In genomic region chr17:33824084-33824996, GRCm38 (mm10) we compare ENCODE assay signal across 8 mouse cellular contexts. TPM values are rescaled to one million over a fixed set of nuclear protein-coding genes. Genes with fewer than 3 reads are reported as not detected.
A peak's percentile ranks its signal among the peaks of the same experiment; 100 is the strongest.
DNase-seq lines count a peak whose midpoint lies in the region; ATAC-seq and TF ChIP-seq lines count a peak whose summit lies in the region.

Gene Rps28 (minus strand): TSS chr17:33824562.
Gene Ndufa7 (plus strand): TSS chr17:33824572.

- WGBS in cerebellum, adult 2 months, result under 1% methylated on average over 51 of the region's 51 CpGs
- WGBS in lung, embryonic 16.5 days, result under 1% methylated on average over 51 of the region's 51 CpGs

- peaks cover 16 to 27% of the 10 kb centered on the region in 2 experiments for H3K36me3 ChIP-seq in MEL (ENCODE audit: control insufficient read depth in 1 of 2, insufficient read depth in 2 of 2, low read length in 2 of 2)
- peaks cover 35% of the 10 kb centered on the region for H3K36me3 ChIP-seq in lung, embryonic 16.5 days (ENCODE audit: control insufficient read depth, insufficient read depth, low read length)

- DNase-seq in MEL (ENCODE audit: low read depth, low spot score), result peak; percentile 96
- DNase-seq in cerebellum, adult 2 months, result peak; percentile 97 to 98
- peak; percentile 99 for DNase-seq in forelimb bud, embryonic 11.5 days (ENCODE audit: low read depth, low spot score)
- peak; percentile 97 for DNase-seq in layer of hippocampus, adult 9-10 months (ENCODE audit: low spot score)
- DNase-seq in ovary, postnatal 10 days (ENCODE audit: low spot score), result peak; percentile 95
- peak; percentile 96 to 98 for DNase-seq in thymus, postnatal 10 days (ENCODE audit: low spot score in 2 of 2)

- TF ChIP-seq RAD21 in MEL (IDR thresholded peaks at IDR 0.05; ENCODE audit: low read depth, low read length), result no peak

- no peaks in the 10 kb centered on the region for H3K9me3 ChIP-seq in MEL (replicated peaks; ENCODE audit: insufficient read depth, low read length)
- no peaks in the 10 kb centered on the region for H3K9me3 ChIP-seq in lung, embryonic 16.5 days (ENCODE audit: control insufficient read depth, low read length)

- peak within 1 kb of the TSS; percentile 90 for H3K9ac ChIP-seq in MEL (ENCODE audit: control insufficient read depth, low read depth, low read length, poor library complexity, severe bottlenecking)
- H3K9ac ChIP-seq in lung, embryonic 16.5 days (ENCODE audit: low read length), result peak within 1 kb of the TSS; percentile 77

- peaks cover 0 to 11% of the 10 kb centered on the region in 2 experiments; a peak in 2 of 4 replicates for H3K4me1 ChIP-seq in MEL (ENCODE audit: control insufficient read depth in 1 of 2, insufficient read depth in 2 of 2, low read length in 2 of 2)
- peaks cover 8% of the 10 kb centered on the region; the same call in 1 of the 2 replicates for H3K4me1 ChIP-seq in cerebellum, adult 2 months (ENCODE audit: control insufficient read depth, insufficient read depth, low read length)
- peaks cover 29% of the 10 kb centered on the region for H3K4me1 ChIP-seq in lung, embryonic 16.5 days (replicated peaks; ENCODE audit: control insufficient read depth, insufficient read depth, low read length)

- TF ChIP-seq POLR2A in MEL (IDR thresholded peaks at IDR 0.05; ENCODE audit: control insufficient read depth in 1 of 2, insufficient read depth in 1 of 2, low read depth in 1 of 2, low read length in 2 of 2, poor library complexity in 1 of 2), result peak; percentile 79 to 96
- TF ChIP-seq POLR2A in cerebellum, adult 2 months (IDR thresholded peaks at IDR 0.05; ENCODE audit: borderline replicate concordance, insufficient read depth, low read length), result peak; percentile 97

- H3K4me3 ChIP-seq in MEL (ENCODE audit: control insufficient read depth in 1 of 2, insufficient read depth in 1 of 2, low read depth in 2 of 2, low read length in 2 of 2), result peak within 1 kb of the TSS; percentile 85 to 93
- peak within 1 kb of the TSS; percentile 97 for H3K4me3 ChIP-seq in cerebellum, adult 2 months (replicated peaks; ENCODE audit: insufficient read depth, low read depth, low read length)
- peak within 1 kb of the TSS; percentile 89 for H3K4me3 ChIP-seq in lung, embryonic 16.5 days (ENCODE audit: low read length)

- peak; percentile 95 to 96 for ATAC-seq in hematopoietic stem cell, adult 5-6 weeks (replicated peaks in 1 of 2; ENCODE audit: insufficient read depth in 1 of 2, low FRiP score in 2 of 2, low TSS enrichment in 1 of 2, low read depth in 1 of 2, poor library complexity in 2 of 2, severe bottlenecking in 2 of 2)
- ATAC-seq in lung, embryonic 16.5 days (ENCODE audit: low read depth), result peak; percentile 95

- H3K4me2 ChIP-seq in lung, embryonic 16.5 days (ENCODE audit: low read depth, low read length), result peak within 1 kb of the TSS; percentile 86

- no peak for TF ChIP-seq CTCF in MEL (IDR thresholded peaks at IDR 0.05 in 2 of 3, conservative IDR thresholded peaks at IDR 0.05 in 1 of 3; ENCODE audit: control insufficient read depth in 1 of 3, insufficient read depth in 1 of 3, low read depth in 2 of 3, low read length in 3 of 3, poor library complexity in 1 of 3, severe bottlenecking in 1 of 3)
- no peak for TF ChIP-seq CTCF in cerebellum, adult 2 months (IDR thresholded peaks at IDR 0.05; ENCODE audit: borderline replicate concordance, insufficient read depth, low read depth, low read length)

- H3K27me3 ChIP-seq in MEL (ENCODE audit: control insufficient read depth in 1 of 2, insufficient read depth in 2 of 2, low read length in 2 of 2), result no peaks in the 10 kb centered on the region
- H3K27me3 ChIP-seq in cerebellum, adult 2 months (ENCODE audit: control insufficient read depth, insufficient read depth, low read length), result no peaks in the 10 kb centered on the region
- H3K27me3 ChIP-seq in lung, embryonic 16.5 days (ENCODE audit: control insufficient read depth, insufficient read depth, low read depth, low read length), result no peaks in the 10 kb centered on the region

- H3K79me2 ChIP-seq in MEL (ENCODE audit: control insufficient read depth, insufficient read depth, low read length, poor library complexity), result peaks cover 42% of the 10 kb centered on the region

- peak in 1 of 2 experiments; percentile 21; a peak in 1 of 4 replicates for TF ChIP-seq EP300 in MEL (IDR thresholded peaks at IDR 0.05; ENCODE audit: low read depth in 1 of 2, low read length in 2 of 2)

- peak within 1 kb of the TSS; percentile 82 for H3K27ac ChIP-seq in MEL (ENCODE audit: control insufficient read depth, low read depth, low read length)
- peak within 1 kb of the TSS; percentile 31; the same call in 1 of the 2 replicates for H3K27ac ChIP-seq in cerebellum, adult 2 months (ENCODE audit: insufficient read depth, low read length)
- peak within 1 kb of the TSS; percentile 57 for H3K27ac ChIP-seq in lung, embryonic 16.5 days (ENCODE audit: low read length)

TF ChIP-seq in MEL, 35 proteins besides CTCF, POLR2A, EP300 and RAD21:
- TF ChIP-seq POLR2AphosphoS2 (IDR thresholded peaks at IDR 0.05; ENCODE audit: low read length) (peak; percentile 96), USF2 (IDR thresholded peaks at IDR 0.05; ENCODE audit: borderline replicate concordance in 1 of 2, insufficient read depth in 1 of 2, low read depth in 1 of 2, low read length in 2 of 2) (peak; percentile 43 to 83; a peak in 2 of 4 replicates), NRF1 (IDR thresholded peaks at IDR 0.05; ENCODE audit: insufficient read depth, low read depth, low read length, poor library complexity, severe bottlenecking) (no peak), E2F4 (IDR thresholded peaks at IDR 0.05; ENCODE audit: borderline replicate concordance, low read depth, low read length) (no peak), SMC3 (IDR thresholded peaks at IDR 0.05; ENCODE audit: low read depth, low read length) (no peak), KAT2A (conservative IDR thresholded peaks at IDR 0.05; ENCODE audit: low read depth, low read length) (peak; percentile 76), MAZ (IDR thresholded peaks at IDR 0.05; ENCODE audit: low read depth, low read length) (no peak), MXI1 (IDR thresholded peaks at IDR 0.05; ENCODE audit: low read depth, low read length) (peak; percentile 93), BHLHE40 (IDR thresholded peaks at IDR 0.05; ENCODE audit: borderline replicate concordance, low read depth, low read length) (peak; percentile 97), ZMIZ1 (IDR thresholded peaks at IDR 0.05; ENCODE audit: low read depth, low read length) (peak; percentile 93; the same call in 1 of the 2 replicates), ETS1 (IDR thresholded peaks at IDR 0.05; ENCODE audit: low read depth, low read length) (peak; percentile 45; the same call in 1 of the 2 replicates), MYB (IDR thresholded peaks at IDR 0.05; ENCODE audit: low read depth, low read length) (no peak), NELFE (IDR thresholded peaks at IDR 0.05; ENCODE audit: low read depth, low read length) (peak; percentile 96), CHD1 (IDR thresholded peaks at IDR 0.05; ENCODE audit: low read depth, low read length) (no peak; the same call in 1 of the 2 replicates), HCFC1 (IDR thresholded peaks at IDR 0.05; ENCODE audit: low read depth, low read length) (peak; percentile 90), RCOR1 (IDR thresholded peaks at IDR 0.05; ENCODE audit: low read depth, low read length) (no peak), ZC3H11A (IDR thresholded peaks at IDR 0.05; ENCODE audit: low read depth, low read length) (no peak), GATA1 (IDR thresholded peaks at IDR 0.05; ENCODE audit: low read depth, low read length) (no peak), UBTF (IDR thresholded peaks at IDR 0.05; ENCODE audit: borderline replicate concordance, insufficient read depth, low read depth, low read length) (no peak), ELF1 (IDR thresholded peaks at IDR 0.05; ENCODE audit: low read depth, low read length) (peak; percentile 67), ZKSCAN1 (IDR thresholded peaks at IDR 0.05; ENCODE audit: low read depth, low read length) (no peak), CHD2 (IDR thresholded peaks at IDR 0.05; ENCODE audit: low read length) (peak; percentile 97), MAFK (IDR thresholded peaks at IDR 0.05; ENCODE audit: borderline replicate concordance, low read depth, low read length) (no peak), TCF12 (IDR thresholded peaks at IDR 0.05; ENCODE audit: low read depth, low read length) (peak; percentile 89), TAL1 (IDR thresholded peaks at IDR 0.05; ENCODE audit: low read length) (no peak), MAX (IDR thresholded peaks at IDR 0.05; ENCODE audit: low read length) (peak; percentile 96), MYC (IDR thresholded peaks at IDR 0.05; ENCODE audit: low read depth, low read length) (peak; percentile 98), POLR2AphosphoS5 (IDR thresholded peaks at IDR 0.05; ENCODE audit: borderline replicate concordance, low read depth, low read length) (peak; percentile 94), TBP (IDR thresholded peaks at IDR 0.05; ENCODE audit: low read depth, low read length) (peak; percentile 99), USF1 (IDR thresholded peaks at IDR 0.05; ENCODE audit: low read depth, low read length) (peak; percentile 96), SIN3A (IDR thresholded peaks at IDR 0.05; ENCODE audit: low read length) (peak; percentile 87)

RNA-seq across cellular contexts. Expression of gene Rps28, which starts in this region (rescaled TPM):
- 3,378 and 3,556 TPM in 2 replicates for total RNA-seq in MEL (2012; rRNA removed)
- 1,000 to 10,000 TPM in 1 of 2 experiments, 100 to 1,000 TPM in 1; 994 to 2,154 TPM for polyA plus RNA-seq in MEL (2012; ENCODE audit: insufficient read depth in 1 of 2, insufficient read length in 2 of 2, low read depth in 1 of 2, low replicate concordance in 2 of 2, missing spikeins in 1 of 2)
- 471 and 493 TPM in 2 replicates for polyA plus RNA-seq in cerebellum, adult 2 months (2012; rRNA removed)
- 2,029 and 3,129 TPM in 2 replicates for total RNA-seq in hematopoietic stem cell, adult 5-6 weeks (2017)
- 929 and 1,039 TPM in 2 replicates for polyA plus RNA-seq in lung, embryonic 16.5 days (2015; fragmentation: Nextera tagmentation; extraction: Ambion mirVana)

RNA-seq across cellular contexts. Expression of gene Ndufa7, which starts in this region (rescaled TPM):
- total RNA-seq in MEL (2012; rRNA removed), result 359 and 370 TPM in 2 replicates
- polyA plus RNA-seq in MEL (2012; ENCODE audit: insufficient read depth in 1 of 2, insufficient read length in 2 of 2, low read depth in 1 of 2, low replicate concordance in 2 of 2, missing spikeins in 1 of 2), result 100 to 1,000 TPM in 1 of 2 experiments, not detected in 1; 326 TPM
- 341 and 361 TPM in 2 replicates for polyA plus RNA-seq in cerebellum, adult 2 months (2012; rRNA removed)
- total RNA-seq in hematopoietic stem cell, adult 5-6 weeks (2017), result 123 and 126 TPM in 2 replicates
- 482 and 489 TPM in 2 replicates for polyA plus RNA-seq in lung, embryonic 16.5 days (2015; fragmentation: Nextera tagmentation; extraction: Ambion mirVana)

Comparison
In these comparisons a context has a peak if more than half of its experiments do, and no peak if none do; other contexts are left out.
1. Peak in every context shown above with its lines: DNase-seq, ATAC-seq, H3K4me3 ChIP-seq and H3K27ac ChIP-seq.
2. H3K27ac ChIP-seq: peak in every context shown above with its lines; median percentile 82 in MEL; 57 in lung, embryonic 16.5 days; 31 in cerebellum, adult 2 months.